Mouse (Mus musculus) G1E (cell line): ENCODE data around the gene 2010300C02Rik.

Experiments used
- CTCF ChIP-seq: IDR thresholded peaks from 2 replicates; pipeline ENCODE4 v1.5.1; 2012; ENCODE audit warnings: low read depth, low read length, inconsistent platforms, mixed read lengths
- POLR2AphosphoS5 ChIP-seq: IDR thresholded peaks from 2 replicates; pipeline ENCODE4 v1.6.1; 2012; ENCODE audit warnings: low read depth, low read length, inconsistent platforms; ENCODE audit not compliant: insufficient replicate concordance
- TAL1 ChIP-seq: conservative IDR thresholded peaks from 2 replicates; pipeline ENCODE4 v1.6.1; 2012; ENCODE audit warnings: low read depth, low read length, inconsistent platforms, mixed read lengths

DNA sequence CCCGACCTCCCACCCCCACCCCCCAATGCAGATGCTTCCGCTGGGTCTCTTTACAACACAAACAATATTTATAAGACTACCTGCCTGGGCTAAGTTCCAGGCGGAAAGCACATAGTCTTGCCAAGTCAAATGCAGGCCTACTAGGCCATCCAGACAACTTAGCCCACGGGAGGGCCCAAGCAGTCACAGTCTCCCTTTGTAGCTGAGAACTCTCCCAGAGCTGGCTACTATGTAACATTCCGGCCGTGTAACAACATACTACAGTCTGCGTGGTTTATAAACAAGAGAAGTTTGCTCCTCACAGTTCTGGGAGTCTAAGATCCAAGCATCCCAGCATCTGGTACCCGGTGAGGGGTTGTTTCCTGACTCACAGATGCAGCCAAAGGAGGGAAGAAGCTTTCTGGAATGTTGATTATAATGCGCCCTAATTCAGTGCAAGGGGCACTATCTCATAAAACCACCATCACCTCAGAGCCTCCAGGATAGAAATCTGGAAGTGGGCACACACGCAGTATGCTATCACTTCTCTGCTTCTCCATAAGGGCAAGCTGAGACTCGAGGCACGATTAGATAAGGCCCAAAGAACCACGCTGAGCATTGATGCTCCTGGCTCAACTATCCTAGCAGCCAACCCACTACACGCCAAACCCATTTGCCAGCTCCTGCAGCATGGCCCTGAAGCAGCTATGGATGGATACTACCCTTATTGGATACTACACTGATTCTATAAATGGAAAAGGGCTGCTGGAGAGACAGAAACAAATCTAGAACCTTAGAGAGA is 2.3 kb downstream of the 2010300C02Rik start:
- no peak for TF ChIP-seq TAL1
- no peak for TF ChIP-seq CTCF
- no peak for TF ChIP-seq POLR2AphosphoS5
